Mouse (Mus musculus): Measurements from ENCODE around the gene Btnl2. TPM values are rescaled to one million over a fixed set of nuclear protein-coding genes. Genes with fewer than 3 reads are reported as not detected.
A peak's percentile ranks its signal among the peaks of the same experiment; 100 is the strongest.
"Not testable (repeated sequence)": the region's sequence is repeated elsewhere in the genome, so short reads cannot be mapped to it uniquely, and the experiment has no call there.

Btnl2 gene
- polyA plus RNA-seq (2016; fragmentation: Nextera tagmentation; extraction: Ambion mirVana) = not detected in 2 replicates

GRCm38 (mm10) chr17:34354539-34354938, at the start of gene Btnl2:
Gene Btnl2, plus strand, starts transcription at chr17:34354822.
- Histone ChIP-seq H3K27me3 (no peaks in the 10 kb centered on the region), H3K9me3 (no peaks in the 10 kb centered on the region), H3K9ac (no peak within 1 kb of the TSS), H3K27ac (no peak within 1 kb of the TSS), H3K4me2 (replicated peaks) (no peak within 1 kb of the TSS), H3K4me3 (no peak within 1 kb of the TSS), H3K4me1 (no peaks in the 10 kb centered on the region), H3K36me3 (no peaks in the 10 kb centered on the region)
- 83% methylated on average over 5 of the region's 5 CpGs for WGBS
- ATAC-seq (ENCODE audit: insufficient number of reproducible peaks, insufficient read depth, low FRiP score, low TSS enrichment) = no peak

GRCm38 (mm10) chr17:34305380-34306030, 49.1 kb upstream of the Btnl2 start, which contains the start of gene H2-Eb1:
Gene H2-Eb1, plus strand, starts transcription at chr17:34305867.
- 0 out of 2 replicates have a peak, but pooled peaks cover 3% of the 10 kb centered on the region for H3K27me3 ChIP-seq
- H3K27ac ChIP-seq = no peak within 1 kb of the TSS
- 0 out of 2 replicates have a peak, but pooled peaks cover 2% of the 10 kb centered on the region for H3K4me1 ChIP-seq
- no peak within 1 kb of the TSS for H3K4me3 ChIP-seq
- ATAC-seq (ENCODE audit: insufficient number of reproducible peaks, insufficient read depth, low FRiP score, low TSS enrichment) = peak; percentile 68; the same call in 1 of the 2 replicates
- no peaks in the 10 kb centered on the region for H3K36me3 ChIP-seq
- no peak within 1 kb of the TSS for H3K4me2 ChIP-seq (replicated peaks)
- H3K9ac ChIP-seq = no peak within 1 kb of the TSS
- no peaks in the 10 kb centered on the region for H3K9me3 ChIP-seq

GRCm38 (mm10) chr17:34306407-34306806, 48.2 kb upstream of the Btnl2 start:
- H3K4me1 ChIP-seq = 0 out of 2 replicates have a peak, but pooled peaks cover 2% of the 10 kb centered on the region
- no peaks in the 10 kb centered on the region for H3K36me3 ChIP-seq
- H3K9ac ChIP-seq = no peak overlapping the region
- 0 out of 2 replicates have a peak, but pooled peaks cover 3% of the 10 kb centered on the region for H3K27me3 ChIP-seq
- no peak overlapping the region for H3K4me3 ChIP-seq
- H3K4me2 ChIP-seq (replicated peaks) = no peak overlapping the region
- ATAC-seq (ENCODE audit: insufficient number of reproducible peaks, insufficient read depth, low FRiP score, low TSS enrichment) = no peak
- H3K27ac ChIP-seq = no peak overlapping the region
- 84% methylated on average over 2 of the region's 2 CpGs for whole genome bisulfite sequencing
- no peaks in the 10 kb centered on the region for H3K9me3 ChIP-seq

- H3K4me2 ChIP-seq (replicated peaks) = no peak overlapping the region
- no peak overlapping the region for H3K27ac ChIP-seq
- H3K36me3 ChIP-seq = no peaks in the 10 kb centered on the region
- H3K27me3 ChIP-seq = 0 out of 2 replicates have a peak, but pooled peaks cover 3% of the 10 kb centered on the region
- H3K9ac ChIP-seq = no peak overlapping the region
- H3K4me3 ChIP-seq = no peak overlapping the region
- no peak for ATAC-seq (ENCODE audit: insufficient number of reproducible peaks, insufficient read depth, low FRiP score, low TSS enrichment)
- H3K9me3 ChIP-seq = no peaks in the 10 kb centered on the region
- 0 out of 2 replicates have a peak, but pooled peaks cover 2% of the 10 kb centered on the region for H3K4me1 ChIP-seq
These were observed 47.4 kb upstream of the Btnl2 start for GRCm38 (mm10) chr17:34307216-34307615.

GRCm38 (mm10) chr17:34308161-34308560, 46.5 kb upstream of the Btnl2 start:
- WGBS = 72% methylated on average over 4 of the region's 4 CpGs
- Histone ChIP-seq H3K36me3 (no peaks in the 10 kb centered on the region), H3K27ac (no peak overlapping the region), H3K9ac (no peak overlapping the region), H3K27me3 (0 out of 2 replicates have a peak, but pooled peaks cover 3% of the 10 kb centered on the region), H3K4me3 (no peak overlapping the region), H3K9me3 (no peaks in the 10 kb centered on the region), H3K4me2 (replicated peaks) (no peak overlapping the region), H3K4me1 (0 out of 2 replicates have a peak, but pooled peaks cover 2% of the 10 kb centered on the region)
- ATAC-seq (ENCODE audit: insufficient number of reproducible peaks, insufficient read depth, low FRiP score, low TSS enrichment) = no peak

GRCm38 (mm10) chr17:34309225-34309624, 45.4 kb upstream of the Btnl2 start:
- H3K4me1 ChIP-seq = 0 out of 2 replicates have a peak, but pooled peaks cover 2% of the 10 kb centered on the region
- H3K27ac ChIP-seq = 0 out of 2 replicates have a peak overlapping the region, but pooled peaks have one; percentile 6
- H3K27me3 ChIP-seq = 0 out of 2 replicates have a peak, but pooled peaks cover 3% of the 10 kb centered on the region
- no peaks in the 10 kb centered on the region for H3K9me3 ChIP-seq
- ATAC-seq (ENCODE audit: insufficient number of reproducible peaks, insufficient read depth, low FRiP score, low TSS enrichment) = no peak
- 27% methylated on average over 10 of the region's 10 CpGs for WGBS
- H3K9ac ChIP-seq = peak overlapping the region; percentile 59
- H3K36me3 ChIP-seq = no peaks in the 10 kb centered on the region
- H3K4me3 ChIP-seq = peak overlapping the region; percentile 55
- H3K4me2 ChIP-seq (replicated peaks) = peak overlapping the region; percentile 67

GRCm38 (mm10) chr17:34309683-34310385, 44.8 kb upstream of the Btnl2 start:
- Histone ChIP-seq H3K36me3 (no peaks in the 10 kb centered on the region), H3K4me3 (peak overlapping the region; percentile 55), H3K9me3 (no peaks in the 10 kb centered on the region), H3K9ac (peak overlapping the region; percentile 59), H3K4me2 (replicated peaks) (peak overlapping the region; percentile 67), H3K4me1 (0 out of 2 replicates have a peak, but pooled peaks cover 2% of the 10 kb centered on the region), H3K27me3 (0 out of 2 replicates have a peak, but pooled peaks cover 3% of the 10 kb centered on the region), H3K27ac (0 out of 2 replicates have a peak overlapping the region, but pooled peaks have one; percentile 6)
- WGBS = 24% methylated on average over 38 of the region's 38 CpGs
- peak; percentile 68; the same call in 1 of the 2 replicates for ATAC-seq (ENCODE audit: insufficient number of reproducible peaks, insufficient read depth, low FRiP score, low TSS enrichment)

GRCm38 (mm10) chr17:34310526-34310925, 44.1 kb upstream of the Btnl2 start:
- WGBS = 83% methylated on average over 3 of the region's 3 CpGs
- ATAC-seq (ENCODE audit: insufficient number of reproducible peaks, insufficient read depth, low FRiP score, low TSS enrichment) = not testable (repeated sequence)

GRCm38 (mm10) chr17:34312185-34312584, 42.4 kb upstream of the Btnl2 start:
- no peak overlapping the region for H3K27ac ChIP-seq
- H3K27me3 ChIP-seq = 0 out of 2 replicates have a peak, but pooled peaks cover 3% of the 10 kb centered on the region
- no peak for ATAC-seq (ENCODE audit: insufficient number of reproducible peaks, insufficient read depth, low FRiP score, low TSS enrichment)
- no peak overlapping the region for H3K4me2 ChIP-seq (replicated peaks)
- H3K36me3 ChIP-seq = no peaks in the 10 kb centered on the region
- H3K9ac ChIP-seq = no peak overlapping the region
- 0 out of 2 replicates have a peak, but pooled peaks cover 2% of the 10 kb centered on the region for H3K4me1 ChIP-seq
- 74% methylated on average over 1 of the region's 1 CpGs for WGBS
- H3K9me3 ChIP-seq = no peaks in the 10 kb centered on the region
- no peak overlapping the region for H3K4me3 ChIP-seq

More at GRCm38 (mm10) chr17:34310526-34310925, 44.1 kb upstream of the Btnl2 start:
- H3K36me3 ChIP-seq; H3K27me3 ChIP-seq; H3K4me1 ChIP-seq; H3K9ac ChIP-seq; H3K27ac ChIP-seq; H3K4me2 ChIP-seq (replicated peaks); H3K4me3 ChIP-seq; H3K9me3 ChIP-seq: not testable (repeated sequence)

- ATAC-seq (ENCODE audit: insufficient number of reproducible peaks, insufficient read depth, low FRiP score, low TSS enrichment) = no peak
These were observed 41.2 kb upstream of the Btnl2 start for GRCm38 (mm10) chr17:34313393-34313792.

GRCm38 (mm10) chr17:34314286-34314685, 40.3 kb upstream of the Btnl2 start:
- WGBS = 70% methylated on average over 9 of the region's 9 CpGs
- H3K36me3 ChIP-seq = no peaks in the 10 kb centered on the region

More at GRCm38 (mm10) chr17:34313393-34313792, 41.2 kb upstream of the Btnl2 start:
- 35% methylated on average over 3 of the region's 3 CpGs for WGBS
- Histone ChIP-seq H3K27me3 (no peaks in the 10 kb centered on the region), H3K4me3 (no peak overlapping the region), H3K9me3 (no peaks in the 10 kb centered on the region), H3K4me1 (0 out of 2 replicates have a peak, but pooled peaks cover 2% of the 10 kb centered on the region), H3K27ac (no peak overlapping the region), H3K4me2 (replicated peaks) (no peak overlapping the region), H3K9ac (no peak overlapping the region), H3K36me3 (no peaks in the 10 kb centered on the region)

More at GRCm38 (mm10) chr17:34314286-34314685, 40.3 kb upstream of the Btnl2 start:
- Histone ChIP-seq H3K4me2 (replicated peaks) (no peak overlapping the region), H3K4me3 (no peak overlapping the region), H3K4me1 (0 out of 2 replicates have a peak, but pooled peaks cover under 1% of the 10 kb centered on the region), H3K9me3 (no peaks in the 10 kb centered on the region), H3K9ac (no peak overlapping the region), H3K27ac (no peak overlapping the region), H3K27me3 (no peaks in the 10 kb centered on the region)
- ATAC-seq (ENCODE audit: insufficient number of reproducible peaks, insufficient read depth, low FRiP score, low TSS enrichment) = no peak
